Mouse (Mus musculus) gastrocnemius, postnatal 10 days (tissue): ENCODE results near the gene Scn8a. TPM values are rescaled to one million over a fixed set of nuclear protein-coding genes. Genes with fewer than 3 reads are reported as not detected.
A peak's percentile ranks its signal among the peaks of the same experiment; 100 is the strongest.
"Not testable (repeated sequence)": the region's sequence is repeated elsewhere in the genome, so short reads cannot be mapped to it uniquely, and the experiment has no call there.

Experiments
- DNase-seq: peaks from one replicate; pipeline ENCODE4 v3.0.0; 2021; ENCODE audit warnings: mixed read lengths
- long read RNA-seq, 2 experiments: library from polyadenylated mRNA; stranded (forward); transcript quantifications; one replicate each; pipeline ENCODE4 v2.0.0; 2021
- total RNA-seq, 2 experiments: library from RNA; stranded (reverse); gene quantifications; 2 replicates each; pipeline ENCODE4 v1.2.3; 2021

Scn8a gene
- total RNA-seq = under 1 TPM; 0.72 to 0.92 TPM
- long read RNA-seq, experiment 1, partial matches to known transcripts = 1 of 1 reads
- long read RNA-seq, experiment 1, other reads (novel, unspliced or antisense) = 0 of 1 reads
- long read RNA-seq, experiment 2, partial matches to known transcripts = 0 of 1 reads
- long read RNA-seq, experiment 2, other reads (novel, unspliced or antisense) = 1 of 1 reads

DNA sequence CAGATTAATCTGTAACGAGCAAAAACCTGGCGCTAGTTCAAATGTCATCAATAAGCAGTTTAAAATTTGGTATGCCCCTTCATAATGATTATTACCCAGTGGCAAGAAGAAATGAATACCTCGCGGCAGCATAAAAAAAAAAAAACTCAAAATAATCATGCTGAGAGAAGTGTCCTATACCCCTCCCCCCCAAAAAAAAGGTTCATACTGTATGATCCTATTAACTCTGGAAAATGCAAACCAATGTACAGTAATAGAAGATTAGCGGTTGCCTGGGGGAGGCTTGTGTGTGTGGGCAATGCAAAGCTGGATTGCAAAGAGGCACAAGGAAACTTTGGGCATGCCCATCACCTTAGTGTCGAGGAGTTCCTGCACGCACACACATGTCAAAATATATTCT lies at the start of gene Scn8a:
TSS of gene Scn8a (plus strand) at position 301 of the 400 bp plus-strand sequence.
- DNase-seq = no peak

DNA sequence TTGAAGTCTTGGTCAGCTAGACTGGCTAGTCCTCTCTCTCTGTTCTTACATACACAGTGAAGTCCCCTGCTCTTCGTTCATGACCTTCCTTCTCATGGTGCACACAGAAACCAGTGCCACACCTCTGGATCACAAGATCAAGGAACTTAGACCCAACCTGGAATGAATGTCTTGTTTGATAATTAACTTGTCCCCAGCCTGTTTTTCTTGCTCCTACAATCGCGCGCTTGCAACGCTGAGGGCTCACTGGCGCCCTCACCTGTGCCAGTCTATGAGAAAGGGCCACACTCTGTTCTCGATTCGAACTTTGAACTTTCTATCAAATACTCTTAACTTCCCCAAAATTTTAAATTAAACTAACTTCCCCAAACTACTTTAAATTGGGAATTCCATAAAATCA lies 47.8 kb upstream of the Scn8a start:
- no peak for DNase-seq

DNA sequence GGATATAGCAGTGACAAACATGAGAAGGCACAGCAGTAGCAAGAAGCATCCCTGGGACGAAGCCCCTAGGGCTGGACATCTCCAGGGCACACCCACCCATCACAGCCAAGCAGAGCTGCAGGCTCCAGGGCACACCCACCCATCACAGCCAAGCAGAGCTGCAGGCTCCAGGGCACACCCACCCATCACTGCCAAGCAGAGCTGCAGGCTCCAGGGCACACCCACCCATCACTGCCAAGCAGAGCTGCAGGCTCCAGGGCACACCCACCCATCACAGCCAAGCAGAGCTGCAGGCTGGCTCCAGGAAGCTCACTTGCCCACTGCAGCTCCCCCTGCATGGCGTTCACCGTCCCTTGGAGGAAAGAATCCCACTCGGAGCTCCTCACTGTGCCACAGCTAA lies 47.3 kb upstream of the Scn8a start:
- not testable (repeated sequence) for DNase-seq

DNA sequence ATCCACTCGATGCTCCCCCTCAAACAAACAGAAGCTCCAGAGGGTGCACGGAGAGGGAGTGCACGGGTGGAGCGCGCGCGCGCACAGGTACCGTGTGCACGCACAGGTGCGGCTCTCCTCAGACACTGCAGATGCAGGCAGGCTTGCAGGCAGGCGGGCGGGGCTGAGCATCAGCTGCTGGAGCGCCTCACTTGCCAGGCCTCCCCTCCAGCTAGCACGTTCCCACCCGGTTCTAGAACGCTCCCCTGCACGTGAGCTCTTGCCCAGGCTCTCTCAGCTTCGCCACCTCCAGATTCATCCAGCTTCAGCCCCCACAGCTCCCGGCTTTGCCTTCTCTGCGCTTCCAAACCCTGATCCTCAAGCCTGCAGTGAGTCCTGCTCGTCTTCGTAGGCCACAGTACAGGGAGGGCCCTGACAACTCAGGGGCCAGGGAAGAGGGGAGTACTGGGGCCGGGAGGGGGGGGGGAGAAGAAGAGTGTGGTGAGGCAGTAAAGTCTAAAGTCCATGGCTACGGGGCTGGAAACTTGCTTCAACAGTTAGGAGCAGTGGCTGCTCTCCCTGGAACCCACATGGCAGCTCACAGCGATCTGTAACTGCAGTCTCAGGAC lies 44.3 kb upstream of the Scn8a start:
- no peak for DNase-seq

DNA sequence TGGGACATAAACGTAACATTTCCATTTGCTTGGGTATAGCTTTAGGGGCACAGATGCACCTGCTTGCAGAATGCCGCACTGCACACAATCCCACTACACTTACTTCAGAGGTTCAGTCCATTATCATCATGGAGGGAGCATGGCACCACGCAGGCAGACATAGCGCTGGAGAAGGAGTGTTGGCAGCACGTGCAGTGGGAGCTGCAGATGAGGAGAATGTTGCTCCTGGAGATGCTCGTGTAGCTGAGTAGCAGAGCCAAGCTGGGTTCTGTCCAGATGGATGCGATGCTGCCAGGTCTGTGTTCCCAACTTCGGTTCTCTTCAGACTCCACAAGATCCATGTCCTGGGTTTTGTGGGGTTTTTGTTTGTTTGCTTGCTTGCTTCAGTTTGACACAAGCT lies 43.6 kb upstream of the Scn8a start:
- DNase-seq = no peak

DNA sequence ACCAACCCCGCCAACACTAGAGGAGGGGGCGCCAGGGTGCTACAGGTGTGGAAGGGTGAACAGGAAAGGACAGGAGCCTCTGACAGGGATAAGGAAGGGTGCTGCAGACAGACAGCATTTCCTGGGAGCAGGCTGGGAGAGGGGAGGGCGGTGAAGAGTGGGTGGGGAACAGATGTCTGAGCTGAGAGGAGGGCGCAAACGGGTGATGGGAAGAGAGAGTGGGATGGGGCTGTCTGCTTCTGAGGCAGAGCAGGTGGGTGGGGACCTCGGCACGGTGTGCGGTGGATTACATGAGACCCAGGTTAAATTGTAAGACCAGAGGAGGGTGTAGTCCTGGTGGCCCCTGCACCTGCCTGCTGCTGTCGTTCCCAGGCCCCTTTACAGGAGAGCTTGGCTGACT lies 39.9 kb upstream of the Scn8a start:
- DNase-seq = no peak

DNA sequence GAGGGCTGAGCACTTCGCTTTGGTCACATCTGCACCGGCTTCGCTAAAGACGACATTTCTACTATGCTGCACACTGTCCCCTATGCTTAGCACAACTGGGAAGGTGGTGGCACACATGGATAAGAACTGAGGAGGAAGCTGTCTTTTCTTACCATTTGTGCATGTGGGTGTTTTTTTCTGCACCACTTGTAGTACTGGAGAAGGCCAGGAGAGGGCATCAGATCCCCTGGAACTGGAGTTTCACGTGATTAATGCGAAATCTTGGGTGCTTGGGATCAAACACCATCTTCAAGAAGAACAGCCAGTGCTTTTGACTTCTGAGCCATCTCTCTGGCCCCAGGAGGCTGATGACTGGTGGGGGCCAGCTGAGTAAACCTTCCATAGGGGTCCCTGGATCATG lies 39.0 kb upstream of the Scn8a start:
- no peak for DNase-seq

DNA sequence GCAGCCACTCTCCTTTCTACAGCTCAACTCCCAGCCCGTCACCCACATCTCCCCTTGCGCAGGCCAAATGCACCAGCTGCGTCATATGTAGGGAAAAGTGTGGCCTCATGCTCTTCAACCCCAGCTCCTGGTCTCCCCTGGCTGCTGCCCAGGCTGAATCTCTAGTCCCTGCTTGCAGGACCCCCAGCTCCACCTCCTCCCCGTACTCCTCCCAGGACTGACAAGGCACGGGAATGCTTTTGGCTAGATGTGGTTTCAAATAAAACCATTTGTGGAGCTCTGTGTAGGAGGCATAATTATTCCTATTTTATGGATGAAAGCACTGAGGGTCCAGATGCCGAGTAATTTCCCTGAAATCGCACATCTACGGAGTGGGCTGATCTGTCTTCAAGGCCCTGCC lies 37.5 kb upstream of the Scn8a start:
- DNase-seq = no peak

DNA sequence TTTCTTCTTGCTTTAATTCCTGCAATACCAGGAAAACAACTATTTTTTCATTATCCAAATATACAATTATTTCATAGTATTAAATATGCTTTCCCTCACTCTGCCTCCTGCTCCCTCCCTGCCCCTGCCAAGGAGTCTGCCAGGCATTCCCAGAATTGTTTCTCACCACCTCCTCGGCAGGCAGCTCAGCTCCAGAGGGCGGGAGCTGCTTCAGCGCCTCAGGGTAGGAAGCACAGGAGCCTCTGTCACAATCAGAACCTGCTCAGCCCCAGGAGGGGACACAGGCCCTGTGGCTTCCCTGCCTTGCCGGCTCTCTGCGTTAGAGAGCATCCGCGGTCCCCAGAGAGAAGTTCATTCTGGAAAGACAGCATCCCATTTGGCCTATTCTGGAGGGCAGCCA lies 36.9 kb upstream of the Scn8a start:
- DNase-seq = no peak

DNA sequence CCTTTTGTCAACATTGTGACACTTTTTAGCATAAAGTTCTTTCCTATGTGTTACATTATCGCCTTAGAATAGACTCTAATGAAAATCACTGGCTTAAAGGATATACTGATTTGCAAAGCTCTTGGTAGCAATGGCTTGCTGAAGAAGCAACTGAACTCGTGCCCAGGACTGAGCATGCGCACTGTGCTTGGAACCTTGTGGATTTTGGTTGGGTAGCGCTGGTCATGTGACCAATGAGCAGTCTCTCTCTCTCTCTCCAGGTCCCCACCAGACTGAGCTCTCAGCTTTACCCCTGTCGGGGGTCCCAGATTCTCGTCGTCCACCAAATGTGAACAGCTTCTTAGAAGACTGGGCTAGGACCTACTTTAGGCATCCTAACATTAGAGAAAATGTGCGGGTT lies 32.9 kb upstream of the Scn8a start:
- no peak for DNase-seq

DNA sequence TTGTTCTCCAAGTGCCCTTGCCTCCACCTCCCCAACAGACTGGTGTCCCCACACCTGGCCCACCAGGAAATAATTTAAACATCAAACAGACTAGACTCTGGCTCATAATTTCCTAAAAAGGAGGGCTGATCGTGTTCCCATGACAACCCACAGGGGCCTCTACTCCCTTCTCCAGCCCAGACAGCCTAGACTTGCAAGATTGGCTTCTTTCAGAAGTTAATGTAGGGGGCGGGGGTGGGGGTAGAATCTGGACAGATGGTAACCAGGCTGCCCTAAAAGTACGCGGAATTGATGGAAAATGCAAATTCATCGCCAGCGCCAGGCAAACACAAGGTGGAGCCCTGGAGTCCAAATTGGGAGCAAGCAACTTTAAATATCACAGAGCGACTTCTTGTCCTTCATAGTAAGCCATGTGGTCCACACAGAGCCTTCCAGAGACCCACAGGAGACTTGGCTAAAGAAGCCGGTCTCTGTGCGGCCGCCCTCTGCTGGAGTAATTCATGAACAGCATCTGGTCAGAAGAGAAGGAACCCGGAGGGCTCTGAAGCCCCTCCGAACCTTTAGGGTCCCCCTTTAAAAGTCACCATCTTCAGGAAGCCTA lies 31.0 kb upstream of the Scn8a start:
- peak; percentile 65 for DNase-seq

DNA sequence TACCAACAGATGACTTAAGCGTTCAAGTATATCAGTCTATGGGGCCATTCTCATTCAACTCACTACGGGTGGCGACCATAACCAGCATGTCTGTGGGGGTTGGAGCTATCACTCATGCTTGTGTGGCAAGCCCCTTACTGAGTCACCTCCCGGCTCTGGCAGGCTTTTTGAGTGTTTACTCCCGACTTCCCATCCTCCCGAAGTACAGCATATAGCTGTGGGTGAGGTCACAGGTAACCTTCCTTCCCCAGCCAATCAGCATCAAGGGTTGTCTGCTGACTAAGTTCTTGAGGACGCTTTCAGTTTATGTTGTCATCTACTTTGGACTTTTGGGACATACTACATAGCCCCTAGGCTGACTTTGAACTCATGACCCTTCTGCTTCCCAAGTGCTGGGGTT lies 25.3 kb upstream of the Scn8a start:
- no peak for DNase-seq

DNA sequence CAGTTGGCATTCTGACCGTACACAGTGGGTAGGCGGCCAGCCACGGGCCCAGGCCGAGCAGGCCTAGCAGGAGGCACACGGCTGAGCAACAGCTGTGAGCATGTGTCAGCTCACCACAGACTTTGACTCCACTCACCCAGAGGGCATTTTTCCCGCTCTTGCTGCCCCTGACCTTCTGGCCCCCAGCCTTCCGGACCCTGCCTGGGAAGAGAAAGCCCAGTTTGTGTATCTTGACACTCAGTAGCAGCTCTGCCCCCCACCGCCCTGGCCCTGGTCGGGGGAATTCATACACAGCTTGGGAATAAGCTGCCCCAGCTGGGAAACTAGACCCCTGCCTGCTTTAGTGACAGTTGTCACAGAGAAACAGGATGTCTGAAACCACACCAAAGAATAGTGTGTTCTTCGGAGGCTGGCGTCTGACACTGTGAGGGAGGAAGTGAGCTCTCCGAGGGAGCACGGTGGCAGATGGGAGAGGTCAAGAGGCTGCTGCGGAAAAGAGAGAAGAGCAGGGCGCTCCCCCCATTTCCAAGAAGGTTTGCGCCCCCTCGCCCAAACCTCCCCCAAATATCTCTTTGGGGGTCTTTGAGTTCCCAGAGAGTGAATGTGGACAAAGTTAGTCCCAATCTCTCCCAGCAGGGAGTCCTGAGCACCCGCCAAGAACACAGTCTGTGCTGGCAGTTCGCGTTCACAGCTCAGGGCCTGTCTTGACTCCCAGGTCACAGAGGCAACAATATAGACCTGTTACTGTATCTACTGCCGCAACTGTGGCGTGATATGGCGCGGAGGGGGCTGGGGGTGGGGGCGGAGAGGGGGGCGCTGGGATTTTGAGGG lies 24.4 kb upstream of the Scn8a start:
- DNase-seq = no peak

DNA sequence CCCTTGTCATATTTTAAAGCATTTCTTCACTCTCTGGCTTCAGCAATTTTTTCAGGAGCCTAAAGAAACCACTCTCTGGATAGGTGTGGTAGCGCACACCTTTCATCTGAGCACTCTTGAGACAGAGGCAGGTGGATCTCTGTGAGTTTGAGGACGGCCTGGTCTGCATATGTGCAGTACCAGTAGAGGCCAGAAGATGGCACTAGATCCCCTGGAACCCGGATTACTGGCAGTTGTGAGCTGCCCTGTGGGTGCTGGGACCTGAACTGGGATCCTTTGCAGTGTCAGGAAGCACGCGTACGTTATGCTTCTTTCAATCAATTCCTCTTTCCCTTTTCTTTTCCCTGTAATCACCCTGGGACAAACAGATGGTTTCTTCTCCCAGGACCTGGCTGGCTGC lies 22.5 kb upstream of the Scn8a start:
- no peak for DNase-seq

DNA sequence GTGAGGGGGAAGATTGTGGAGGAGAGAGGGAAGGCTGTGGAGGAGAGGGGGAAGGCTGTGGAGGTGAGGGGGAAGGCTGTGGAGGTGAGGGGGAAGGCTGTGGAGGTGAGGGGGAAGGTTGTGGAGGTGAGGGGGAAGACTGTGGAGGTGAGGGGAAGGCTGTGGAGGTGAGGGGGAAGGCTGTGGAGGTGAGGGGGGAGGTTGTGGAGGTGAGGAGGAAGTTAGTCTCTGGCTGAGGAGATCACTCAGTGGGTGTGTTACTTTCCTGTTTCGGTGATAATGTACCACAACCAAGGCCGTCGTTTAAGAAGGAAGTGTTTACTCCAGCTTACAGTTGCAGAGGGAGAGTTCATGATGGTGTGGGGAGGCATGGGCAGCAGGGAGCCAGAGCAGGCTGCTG lies 12.1 kb upstream of the Scn8a start:
- no peak for DNase-seq

DNA sequence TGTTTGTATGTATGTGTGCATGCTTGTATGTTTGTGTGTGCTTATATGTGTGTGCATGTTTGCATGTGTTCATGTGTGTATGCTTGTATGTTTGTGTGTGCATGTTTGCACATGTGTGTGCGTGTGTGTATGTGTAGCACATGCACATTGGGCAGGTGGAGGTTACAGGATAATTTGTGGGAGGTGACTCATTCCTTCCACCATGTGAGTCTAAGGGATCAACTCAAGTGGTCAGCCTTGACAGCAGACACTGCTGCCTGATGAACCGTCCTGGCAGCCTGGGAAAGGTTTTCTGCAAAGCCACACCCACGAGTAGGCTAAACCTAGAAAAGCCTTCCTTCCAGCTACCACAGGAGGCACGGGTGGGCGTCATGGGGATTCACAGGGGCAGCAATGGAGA lies 8.8 kb upstream of the Scn8a start:
- no peak for DNase-seq

DNA sequence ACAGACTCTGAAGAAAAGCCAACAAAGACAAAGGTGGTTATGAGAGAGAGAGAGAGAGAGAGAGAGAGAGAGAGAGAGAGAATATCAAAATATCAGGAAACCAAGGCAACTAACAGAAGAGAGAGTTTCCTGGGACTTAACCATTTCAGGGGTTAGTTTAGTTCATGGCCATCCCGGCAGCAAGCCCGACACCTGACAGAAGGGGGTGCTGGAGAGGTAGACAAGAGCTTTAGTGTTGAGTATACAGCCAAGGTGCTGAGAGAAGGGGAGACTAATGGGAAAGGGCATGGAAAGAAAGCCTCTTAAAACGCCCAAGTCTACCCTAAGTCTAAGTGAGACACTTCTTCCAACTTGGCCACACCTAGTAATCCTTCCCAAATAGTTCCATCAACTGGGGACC lies 4.1 kb upstream of the Scn8a start:
- no peak for DNase-seq

DNA sequence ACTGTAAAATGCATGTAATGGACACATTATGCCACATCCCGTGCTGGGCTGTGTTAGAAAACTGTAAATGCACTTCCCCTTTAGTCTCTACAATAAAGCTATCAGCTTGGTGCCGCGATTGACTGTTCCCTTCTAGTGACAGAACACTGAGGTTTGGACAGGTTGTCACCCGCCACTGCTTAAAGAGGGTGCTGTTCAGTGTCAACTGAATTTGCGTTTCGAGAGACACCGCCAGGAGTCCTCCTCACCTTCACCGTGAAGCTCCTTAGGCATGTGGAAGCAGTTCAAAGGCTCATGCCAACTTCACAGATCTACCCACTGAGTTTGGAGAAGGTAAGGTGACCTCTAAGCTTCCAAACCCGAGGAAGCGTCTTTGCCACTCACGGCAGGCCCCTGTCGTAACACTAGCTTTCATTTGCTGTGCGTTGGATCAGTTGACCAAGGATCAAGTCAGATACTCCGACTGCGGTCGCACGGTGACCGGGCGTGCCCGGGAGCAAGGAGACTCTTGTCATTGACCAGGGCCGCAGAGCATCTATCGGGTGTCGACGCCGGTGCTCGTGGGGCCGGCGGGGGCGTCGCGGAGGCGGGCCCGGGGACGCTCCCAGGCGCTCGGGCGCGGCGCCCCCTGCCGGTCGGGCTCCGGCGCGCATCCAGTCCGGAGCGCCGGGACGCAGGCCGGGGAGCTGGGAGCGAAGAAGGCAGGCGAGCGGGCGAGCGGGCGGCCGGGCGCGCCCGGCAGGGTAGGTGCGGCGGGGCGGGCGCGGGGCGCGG lies 530 bp downstream of the Scn8a start:
- DNase-seq = peak; percentile 73

DNA sequence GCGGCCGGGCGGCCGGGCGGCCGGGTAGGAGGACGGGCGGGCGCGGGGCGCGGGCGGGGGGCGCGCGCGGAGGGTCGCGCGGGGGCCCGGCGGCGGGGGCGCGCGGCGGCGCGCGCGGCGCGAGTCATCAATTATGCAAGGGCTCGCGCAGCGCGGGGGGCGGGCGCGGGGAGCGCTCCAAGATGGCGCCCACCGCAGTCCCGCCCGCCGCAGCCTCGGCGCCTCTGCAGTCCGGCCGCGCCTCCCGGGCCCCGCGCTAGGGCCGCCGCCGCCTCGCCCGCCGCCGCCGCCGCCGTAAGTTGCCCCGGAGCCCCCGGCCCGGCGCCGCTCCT lies 1.1 kb downstream of the Scn8a start:
- DNase-seq = peak; percentile 41

DNA sequence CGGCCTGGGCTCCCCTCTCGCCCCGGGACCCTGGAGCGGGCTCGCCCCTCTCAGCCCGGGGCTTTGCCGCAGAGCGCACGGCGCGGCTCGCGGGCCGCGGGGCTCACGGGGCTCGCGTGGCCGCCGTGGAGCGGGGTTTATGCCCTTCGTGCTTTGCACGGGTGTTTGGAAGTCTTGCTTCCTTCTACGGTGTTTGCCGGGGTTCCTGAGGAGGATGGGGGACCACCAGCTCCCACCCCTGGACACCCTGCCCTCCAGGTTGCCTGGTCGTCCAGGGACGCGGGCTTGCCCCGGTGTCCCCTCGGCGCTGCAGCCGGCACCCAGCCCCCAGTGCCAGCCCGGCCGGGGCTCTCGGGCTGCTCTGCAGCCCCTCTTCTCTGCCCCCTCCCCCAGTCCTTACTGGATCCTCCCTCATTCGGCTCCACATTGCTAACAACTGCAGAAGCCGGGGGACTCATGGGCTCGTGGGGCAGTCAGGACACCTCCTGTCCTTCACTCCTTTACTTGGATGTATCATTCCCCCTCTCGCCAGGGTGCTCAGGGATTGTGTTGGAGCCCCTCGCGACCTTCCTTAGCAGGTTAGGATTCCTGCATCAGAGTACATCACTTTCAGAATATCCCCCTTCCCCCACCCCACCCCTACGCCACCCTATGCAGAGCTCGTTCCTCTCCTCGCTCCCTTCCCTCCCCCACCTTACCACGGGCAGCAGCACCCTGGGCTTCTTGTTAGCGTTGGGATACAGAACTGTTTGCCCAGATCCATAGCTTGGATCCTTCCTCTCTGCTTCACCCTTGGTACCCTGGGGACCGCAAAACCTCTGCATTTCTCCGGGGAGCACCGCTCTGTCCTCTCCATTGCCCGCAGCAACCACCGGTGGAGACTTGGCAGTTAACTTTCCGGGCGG lies 1.7 kb downstream of the Scn8a start:
- DNase-seq = no peak

DNA sequence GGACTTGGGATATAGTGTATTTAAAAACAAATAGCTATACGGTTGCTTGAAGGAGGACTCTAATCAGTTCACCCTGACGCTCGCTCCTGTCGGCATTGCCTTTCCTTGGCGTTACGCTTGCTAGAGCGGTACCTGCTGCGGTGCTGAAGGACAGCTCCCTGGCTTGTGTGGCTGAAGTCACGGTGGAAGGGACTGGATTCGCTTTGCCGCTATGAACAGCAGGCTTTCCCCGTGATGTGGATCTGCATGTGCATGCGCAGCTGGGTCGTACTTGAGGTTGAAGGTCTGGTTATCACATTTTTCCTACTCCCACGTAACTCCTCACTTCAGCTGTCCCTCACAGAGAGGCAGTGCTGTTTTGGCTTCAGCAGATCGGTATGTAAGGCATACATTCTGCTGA lies 3.5 kb downstream of the Scn8a start:
- peak; percentile 74 for DNase-seq

DNA sequence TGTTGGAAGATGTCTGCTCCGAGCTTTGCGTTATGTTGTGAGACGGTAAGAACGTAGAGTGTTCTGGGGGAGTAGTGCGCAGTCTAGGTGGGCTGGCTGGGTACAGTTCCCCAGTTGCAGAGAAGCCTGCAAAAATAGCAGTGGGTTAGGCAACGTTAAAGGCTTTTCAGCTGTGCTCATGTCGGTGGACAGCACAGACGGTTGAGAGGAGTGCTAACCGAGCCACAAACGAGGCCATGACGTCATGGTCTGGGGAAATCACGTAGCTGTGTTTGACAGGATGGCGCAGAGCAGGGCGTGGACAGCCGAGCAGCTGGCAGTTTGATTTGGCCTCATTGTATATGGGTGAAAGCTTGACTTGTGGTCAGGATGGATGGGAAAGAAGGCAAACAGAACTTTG lies 9.4 kb downstream of the Scn8a start:
- no peak for DNase-seq
